Mouse (Mus musculus) Patski (cell line): ENCODE data around the gene Irf7. TPM values are rescaled to one million over a fixed set of nuclear protein-coding genes. Genes with fewer than 3 reads are reported as not detected.

Experiments used
- ATAC-seq: fragments of 100-300 bp; one replicate; pipeline ENCODE4 v1.8.0; 2021
- CTCF ChIA-PET: fragments of 350-600 bp; sonication (Branson Sonifier 250); formaldehyde crosslinking; loops from one replicate; lab custom pipeline; 2022; ENCODE audit warnings: inconsistent platforms; lab: Charles Lee
- POLR2A ChIA-PET: fragments of 350-600 bp; sonication (Branson Sonifier 250); formaldehyde crosslinking; loops from one replicate; lab custom pipeline; 2022; ENCODE audit warnings: antibody characterized with exemption, inconsistent platforms; lab: Charles Lee
- DNase-seq: peaks from one replicate; pipeline ENCODE4 v3.0.0-alpha.2; 2011; ENCODE audit warnings: low read depth, low spot score
- H3K27me3 ChIP-seq: fragments of 371-371 bp; one replicate; pipeline ENCODE4 v1.5.1; 2021
- CTCF ChIP-seq: fragments of 100-300 bp; IDR thresholded peaks from one replicate; pipeline ENCODE4 v1.5.1; 2021
- in situ Hi-C: fragments of 300-500 bp; cut with MboI; formaldehyde crosslinking; loops from 3 replicates; pipeline ENCODE4 v1.11.1; 2018; ENCODE audit warnings: low pct_unique_long_range_greater_than_20kb, mixed read lengths
- polyA plus RNA-seq: library from polyadenylated mRNA; unstranded; gene quantifications from one replicate; pipeline ENCODE4 v1.2.3, GENCODE M21; 2021

Irf7 gene
- polyA plus RNA-seq, 1 experiment from 2014 or later = 10.5 TPM

DNA sequence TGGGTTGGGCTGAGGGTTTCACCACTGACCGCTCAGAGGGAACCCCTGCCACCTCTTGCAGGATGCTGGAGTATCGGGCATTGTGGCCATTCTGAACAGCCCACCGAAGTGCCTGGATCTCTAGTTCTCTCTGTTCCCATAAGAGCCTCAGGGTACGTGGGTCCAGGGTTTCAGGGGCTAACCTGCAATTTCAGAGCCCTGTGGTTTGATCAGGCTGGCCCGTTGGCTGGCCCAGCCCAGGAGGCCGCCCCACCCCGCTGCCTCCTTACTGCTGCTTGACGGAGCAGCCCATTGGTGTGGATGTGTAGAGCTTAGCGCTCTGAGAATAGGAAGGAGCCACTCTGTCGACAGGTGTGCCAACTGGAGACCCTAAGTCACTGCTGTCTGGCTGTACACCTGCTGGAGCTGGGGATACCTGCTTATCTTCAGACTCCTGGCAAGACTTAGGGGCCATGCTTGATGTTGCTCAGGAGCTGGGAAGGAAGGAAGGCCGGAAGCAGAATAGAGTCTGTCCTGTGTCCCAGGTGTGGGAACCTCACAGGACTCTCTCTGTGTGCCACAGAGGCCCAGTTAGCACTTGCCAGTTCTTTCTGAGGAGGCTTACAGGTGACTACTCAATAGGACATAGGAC lies 52.6 kb downstream of the Irf7 start, which contains the start of gene Lmntd2:
Lmntd2 (minus strand) TSS at position 476 of the 631 bp plus-strand sequence.
- in situ Hi-C loops = no loop called here
- ATAC-seq = no peak
- no peak for TF ChIP-seq CTCF

DNA sequence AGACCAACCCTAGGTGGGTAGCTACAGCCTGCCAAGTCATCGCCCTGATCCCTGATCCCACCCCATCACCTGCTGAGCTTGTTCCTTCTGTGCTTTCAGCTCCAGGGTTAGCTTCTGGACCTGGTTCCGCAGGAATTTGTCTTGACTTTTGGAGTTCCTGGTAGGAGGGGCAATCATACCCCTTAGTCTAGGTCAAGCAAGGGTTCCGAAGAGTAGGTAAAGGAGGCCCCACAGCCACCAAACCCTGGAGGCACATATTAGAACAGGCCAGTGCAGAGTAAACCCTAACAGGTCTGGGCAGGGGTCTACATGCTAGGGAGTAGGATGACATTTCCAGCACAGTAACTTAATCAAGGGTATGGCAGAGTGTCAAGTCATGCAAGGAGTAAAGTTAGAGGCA lies 53.1 kb downstream of the Irf7 start:
- no peak for ATAC-seq
- H3K27me3 ChIP-seq = no peaks in the 10 kb centered on the region
- in situ Hi-C loops = no loop called here
- no peak for DNase-seq
- POLR2A ChIA-PET = no interaction called here
- no peak for TF ChIP-seq CTCF
- CTCF ChIA-PET = no interaction called here

More for the DNA sequence above, 52.6 kb downstream of the Irf7 start, which contains the start of gene Lmntd2:
- POLR2A ChIA-PET = no interaction called here
- DNase-seq = no peak
- CTCF ChIA-PET = no interaction called here
- H3K27me3 ChIP-seq = no peaks in the 10 kb centered on the region

Other genes starting within 250 kb of the Irf7 start
- 0.21 TPM for gene Ifitm6, start 248.6 kb downstream of the Irf7 start, polyA plus RNA-seq
- gene Gm17387, start 237.3 kb downstream of the Irf7 start, polyA plus RNA-seq = not detected
- 2.2 TPM for gene B4galnt4, start 205.4 kb downstream of the Irf7 start, polyA plus RNA-seq
- gene Pkp3, start 188.3 kb downstream of the Irf7 start, polyA plus RNA-seq = 2.2 TPM
- 7.6 TPM for gene Sigirr, start 165.9 kb downstream of the Irf7 start, polyA plus RNA-seq
- gene Ano9, start 148.7 kb downstream of the Irf7 start, polyA plus RNA-seq = 0.09 TPM
- 96.0 TPM for gene Ptdss2, start 144.1 kb downstream of the Irf7 start, polyA plus RNA-seq
- 292 TPM for gene Rnh1, start 93.6 kb downstream of the Irf7 start, polyA plus RNA-seq
- gene Hras, start 72.5 kb downstream of the Irf7 start, polyA plus RNA-seq = 80.1 TPM
- 13.7 TPM for gene Lrrc56, start 72.3 kb downstream of the Irf7 start, polyA plus RNA-seq
- 4.5 TPM for gene Lmntd2, start 52.4 kb downstream of the Irf7 start, polyA plus RNA-seq
- gene Rassf7, start 50.6 kb downstream of the Irf7 start, polyA plus RNA-seq = 48.3 TPM
- gene Phrf1, start 37.7 kb downstream of the Irf7 start, polyA plus RNA-seq = 68.6 TPM
- not detected for gene Cdhr5, start 10.3 kb upstream of the Irf7 start, polyA plus RNA-seq
- not detected for gene Sct, start 12.7 kb upstream of the Irf7 start, polyA plus RNA-seq
- gene Drd4, start 25.5 kb upstream of the Irf7 start, polyA plus RNA-seq = not detected
- 62.1 TPM for gene Deaf1, start 61.2 kb upstream of the Irf7 start, polyA plus RNA-seq
- gene Tmem80, start 61.3 kb upstream of the Irf7 start, polyA plus RNA-seq = 34.0 TPM
- gene Eps8l2, start 72.4 kb upstream of the Irf7 start, polyA plus RNA-seq = 114 TPM
- gene Taldo1, start 125.7 kb upstream of the Irf7 start, polyA plus RNA-seq = 512 TPM
- 38.7 TPM for gene Gatd1, start 147.7 kb upstream of the Irf7 start, polyA plus RNA-seq
- 0.04 TPM for gene Cend1, start 163.0 kb upstream of the Irf7 start, polyA plus RNA-seq
- gene Slc25a22, start 171.4 kb upstream of the Irf7 start, polyA plus RNA-seq = 20.6 TPM
- gene Pidd1, start 177.5 kb upstream of the Irf7 start, polyA plus RNA-seq = 4.9 TPM
- 1,558 TPM for gene Rplp2, start 180.9 kb upstream of the Irf7 start, polyA plus RNA-seq
- 90.7 TPM for gene Pnpla2, start 188.7 kb upstream of the Irf7 start, polyA plus RNA-seq
- gene Cracr2b, start 194.6 kb upstream of the Irf7 start, polyA plus RNA-seq = 9.9 TPM
- 551 TPM for gene Cd151, start 200.9 kb upstream of the Irf7 start, polyA plus RNA-seq
- gene Polr2l, start 208.7 kb upstream of the Irf7 start, polyA plus RNA-seq = 55.2 TPM
- gene Tspan4, start 208.8 kb upstream of the Irf7 start, polyA plus RNA-seq = 479 TPM